Mouse (Mus musculus) E14TG2a.4 (cell line): Measurements from ENCODE around the gene Kcna5.

Experiments used
- CTCF ChIP-seq: conservative IDR thresholded peaks from 2 replicates; pipeline ENCODE4 v1.5.1; 2014; ENCODE audit warnings: low read length
- NANOG ChIP-seq: IDR thresholded peaks from 2 replicates; pipeline ENCODE4 v1.6.1; 2014; ENCODE audit warnings: borderline replicate concordance, low read length, mixed read lengths
- POU5F1 ChIP-seq: IDR thresholded peaks from 2 replicates; pipeline ENCODE4 v1.6.1; 2014; ENCODE audit warnings: low read length, borderline replicate concordance

DNA sequence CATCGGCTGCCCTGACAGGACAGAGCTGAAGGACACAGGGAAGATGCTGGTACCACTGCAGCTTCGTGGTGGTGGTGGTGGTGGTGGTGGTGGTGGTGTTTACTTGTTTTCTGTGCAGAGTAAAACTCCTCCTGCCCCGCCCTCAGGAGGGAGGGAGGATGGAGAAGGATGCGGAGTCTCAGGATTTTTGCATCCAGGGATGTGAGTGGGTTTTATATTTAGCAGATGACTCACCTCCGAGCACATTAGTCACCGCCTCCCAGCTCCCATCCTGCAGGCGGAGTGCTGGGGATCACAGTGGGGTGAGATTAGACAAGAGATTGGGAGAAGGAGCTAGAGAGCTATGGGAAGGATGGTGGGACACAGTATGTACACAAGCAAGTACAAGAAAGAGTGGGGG lies 34.6 kb upstream of the Kcna5 start:
- TF ChIP-seq CTCF, result no peak
- no peak for TF ChIP-seq POU5F1
- no peak for TF ChIP-seq NANOG
